Mouse (Mus musculus) forebrain, embryonic 10.5 days (tissue): ENCODE results near the gene OR5BS1P. TPM values are rescaled to one million over a fixed set of nuclear protein-coding genes. Genes with fewer than 3 reads are reported as not detected.

Experiments used
- DNase-seq: peaks from one replicate; pipeline ENCODE4 v3.0.0-alpha.2; 2017; ENCODE audit warnings: low spot score; ENCODE audit errors: extremely low spot score
- H3K27ac ChIP-seq: fragments of 300-500 bp; sonication (generic); 2 replicates; pipeline ENCODE4 v1.5.1; 2016; ENCODE audit warnings: mild to moderate bottlenecking
- H3K27me3 ChIP-seq: fragments of 300-500 bp; sonication (generic); 2 replicates; pipeline ENCODE4 v1.6.1; 2016; ENCODE audit warnings: mild to moderate bottlenecking; ENCODE audit not compliant: poor library complexity, severe bottlenecking
- H3K36me3 ChIP-seq: fragments of 300-500 bp; sonication (generic); replicated peaks from 2 replicates; pipeline ENCODE4 v1.6.1; 2016; ENCODE audit warnings: mild to moderate bottlenecking, moderate library complexity
- H3K4me1 ChIP-seq: fragments of 300-500 bp; sonication (generic); 2 replicates; pipeline ENCODE4 v1.6.1; 2016
- H3K4me3 ChIP-seq: fragments of 300-500 bp; sonication (generic); 2 replicates; pipeline ENCODE4 v1.5.1; 2016; ENCODE audit warnings: mild to moderate bottlenecking, moderate library complexity
- H3K9me3 ChIP-seq: fragments of 300-500 bp; sonication (generic); 2 replicates; pipeline ENCODE4 v1.6.1; 2016; ENCODE audit warnings: mild to moderate bottlenecking, moderate library complexity
- WGBS: fragments of 180-500 bp; shearing (Covaris S2); methylation state at CpG from one replicate; pipeline ENCODE4 v1.1.7; 2016; 5-methylcytosine and 5-hydroxymethylcytosine counted together
- polyA plus RNA-seq: library from polyadenylated mRNA; unstranded; fragments of >200 nt; fragmentation: Nextera tagmentation; extraction: Ambion mirVana; gene quantifications from 2 replicates; pipeline ENCODE4 v1.2.1, GENCODE M21; 2016

The OR5BS1P gene
- polyA plus RNA-seq, 1 experiment from 2014 or later, result not detected

- no peaks in the 10 kb centered on the region for H3K9me3 ChIP-seq
- H3K4me3 ChIP-seq, result no peak overlapping the region
- H3K27ac ChIP-seq, result no peak overlapping the region
- H3K4me1 ChIP-seq, result no peaks in the 10 kb centered on the region
- 78% methylated on average over 7 of the region's 7 CpGs for WGBS
- no peaks in the 10 kb centered on the region for H3K27me3 ChIP-seq
- DNase-seq, result no peak
- H3K36me3 ChIP-seq, result no peaks in the 10 kb centered on the region
Observed at GRCm38 (mm10) chr15:98479568-98480102, 9.9 kb downstream of the OR5BS1P start.

GRCm38 (mm10) chr15:98482701-98483100 lies 13.0 kb downstream of the OR5BS1P start, which contains the start of gene Lalba:
Lalba (minus strand) TSS chr15:98482721.
- WGBS, result 66% methylated on average over 3 of the region's 3 CpGs

GRCm38 (mm10) chr15:98483907-98484886 lies 14.5 kb downstream of the OR5BS1P start:
- DNase-seq, result no peak
- Histone ChIP-seq H3K4me1 (no peaks in the 10 kb centered on the region), H3K9me3 (no peaks in the 10 kb centered on the region), H3K27me3 (no peaks in the 10 kb centered on the region), H3K27ac (no peak overlapping the region), H3K4me3 (no peak overlapping the region), H3K36me3 (no peaks in the 10 kb centered on the region)
- 83% methylated on average over 18 of the region's 18 CpGs for WGBS

More at GRCm38 (mm10) chr15:98482701-98483100, 13.0 kb downstream of the OR5BS1P start, which contains the start of gene Lalba:
- no peak for DNase-seq
- Histone ChIP-seq H3K27me3 (no peaks in the 10 kb centered on the region), H3K4me3 (no peak within 1 kb of the TSS), H3K36me3 (no peaks in the 10 kb centered on the region), H3K4me1 (no peaks in the 10 kb centered on the region), H3K27ac (no peak within 1 kb of the TSS), H3K9me3 (no peaks in the 10 kb centered on the region)

GRCm38 (mm10) chr15:98486433-98487021 lies 16.8 kb downstream of the OR5BS1P start:
- Histone ChIP-seq H3K27ac (no peak overlapping the region), H3K4me1 (no peaks in the 10 kb centered on the region), H3K27me3 (no peaks in the 10 kb centered on the region), H3K36me3 (no peaks in the 10 kb centered on the region), H3K4me3 (no peak overlapping the region), H3K9me3 (no peaks in the 10 kb centered on the region)
- no peak for DNase-seq
- 94% methylated on average over 8 of the region's 8 CpGs for WGBS

GRCm38 (mm10) chr15:98491332-98491731 lies 21.6 kb downstream of the OR5BS1P start:
- H3K4me3 ChIP-seq, result no peak overlapping the region
- no peaks in the 10 kb centered on the region for H3K36me3 ChIP-seq
- H3K4me1 ChIP-seq, result no peaks in the 10 kb centered on the region
- no peaks in the 10 kb centered on the region for H3K27me3 ChIP-seq
- 85% methylated on average over 2 of the region's 2 CpGs for WGBS
- H3K9me3 ChIP-seq, result no peaks in the 10 kb centered on the region
- DNase-seq, result no peak
- H3K27ac ChIP-seq, result no peak overlapping the region

GRCm38 (mm10) chr15:98492102-98492501 lies 22.4 kb downstream of the OR5BS1P start, which contains the start of gene Olfr279:
Olfr279 (plus strand) TSS chr15:98492402.
- Histone ChIP-seq H3K36me3 (no peaks in the 10 kb centered on the region), H3K27ac (no peak within 1 kb of the TSS), H3K4me3 (no peak within 1 kb of the TSS), H3K4me1 (no peaks in the 10 kb centered on the region), H3K27me3 (no peaks in the 10 kb centered on the region), H3K9me3 (no peaks in the 10 kb centered on the region)
- 62% methylated on average over 4 of the region's 4 CpGs for WGBS
- no peak for DNase-seq

- Histone ChIP-seq H3K9me3 (no peaks in the 10 kb centered on the region), H3K27ac (no peak overlapping the region), H3K4me3 (no peak overlapping the region), H3K4me1 (no peaks in the 10 kb centered on the region), H3K27me3 (no peaks in the 10 kb centered on the region), H3K36me3 (no peaks in the 10 kb centered on the region)
- 93% methylated on average over 17 of the region's 17 CpGs for WGBS
- DNase-seq, result no peak
Observed at GRCm38 (mm10) chr15:98497631-98498030, 27.9 kb downstream of the OR5BS1P start.

- no peaks in the 10 kb centered on the region for H3K9me3 ChIP-seq
- WGBS, result 88% methylated on average over 3 of the region's 3 CpGs
- no peak for DNase-seq
- H3K4me1 ChIP-seq, result peaks cover 5% of the 10 kb centered on the region; the same call in 1 of the 2 replicates
- peaks cover 7% of the 10 kb centered on the region; the same call in 1 of the 2 replicates for H3K27me3 ChIP-seq
- no peaks in the 10 kb centered on the region for H3K36me3 ChIP-seq
- no peak overlapping the region for H3K27ac ChIP-seq
- H3K4me3 ChIP-seq, result no peak overlapping the region
Observed at GRCm38 (mm10) chr15:98503317-98503716, 33.6 kb downstream of the OR5BS1P start.

- no peak overlapping the region for H3K27ac ChIP-seq
- no peaks in the 10 kb centered on the region for H3K36me3 ChIP-seq
- no peaks in the 10 kb centered on the region for H3K9me3 ChIP-seq
- 12% methylated on average over 18 of the region's 18 CpGs for WGBS
- H3K27me3 ChIP-seq, result peaks cover 7% of the 10 kb centered on the region; the same call in 1 of the 2 replicates
- no peak overlapping the region for H3K4me3 ChIP-seq
- peaks cover 5% of the 10 kb centered on the region; the same call in 1 of the 2 replicates for H3K4me1 ChIP-seq
- peak; percentile 74 for DNase-seq
Observed at GRCm38 (mm10) chr15:98504514-98504913, 34.8 kb downstream of the OR5BS1P start.

- Histone ChIP-seq H3K36me3 (no peaks in the 10 kb centered on the region), H3K9me3 (no peaks in the 10 kb centered on the region), H3K27ac (no peak overlapping the region), H3K4me3 (no peak overlapping the region), H3K27me3 (peaks cover 7% of the 10 kb centered on the region; the same call in 1 of the 2 replicates), H3K4me1 (peaks cover 13% of the 10 kb centered on the region)
- 91% methylated on average over 9 of the region's 9 CpGs for WGBS
- no peak for DNase-seq
Observed at GRCm38 (mm10) chr15:98506253-98506957, 36.7 kb downstream of the OR5BS1P start.

- WGBS, result 88% methylated on average over 6 of the region's 6 CpGs
- DNase-seq, result no peak
- no peaks in the 10 kb centered on the region for H3K36me3 ChIP-seq
Observed at GRCm38 (mm10) chr15:98507321-98507720, 37.6 kb downstream of the OR5BS1P start.

GRCm38 (mm10) chr15:98509387-98509786 lies 39.7 kb downstream of the OR5BS1P start:
- no peak for DNase-seq
- H3K4me3 ChIP-seq, result no peak overlapping the region
- H3K9me3 ChIP-seq, result no peaks in the 10 kb centered on the region
- WGBS, result 63% methylated on average over 2 of the region's 2 CpGs
- no peaks in the 10 kb centered on the region for H3K36me3 ChIP-seq
- no peak overlapping the region for H3K27ac ChIP-seq
- peaks cover 19% of the 10 kb centered on the region for H3K4me1 ChIP-seq
- peaks cover 7% of the 10 kb centered on the region; the same call in 1 of the 2 replicates for H3K27me3 ChIP-seq

More at GRCm38 (mm10) chr15:98507321-98507720, 37.6 kb downstream of the OR5BS1P start:
- Histone ChIP-seq H3K4me1 (peaks cover 13% of the 10 kb centered on the region), H3K4me3 (no peak overlapping the region), H3K27ac (no peak overlapping the region), H3K9me3 (no peaks in the 10 kb centered on the region), H3K27me3 (peaks cover 7% of the 10 kb centered on the region; the same call in 1 of the 2 replicates)
